Mouse (Mus musculus) MEL (cell line): Measurements from ENCODE around the gene Yif1a. TPM values are rescaled to one million over a fixed set of nuclear protein-coding genes. Genes with fewer than 3 reads are reported as not detected.
"Not testable (repeated sequence)": the region's sequence is repeated elsewhere in the genome, so short reads cannot be mapped to it uniquely, and the experiment has no call there.

Experiments
- DNase-seq: peaks from one replicate; pipeline ENCODE4 v3.0.0; 2011; ENCODE audit warnings: low read depth, low spot score
- H3K27ac ChIP-seq: 2 replicates; pipeline ENCODE4 v1.5.1; 2012; ENCODE audit warnings: low read depth, mild to moderate bottlenecking, control low read depth, low read length, moderate library complexity; ENCODE audit not compliant: control insufficient read depth
- H3K27me3 ChIP-seq, 2 experiments: fragments of 150-350 bp in 1 of 2; sonication (generic) in 1 of 2; 2 replicates each; pipeline ENCODE4 v1.6.1; 2012; ENCODE audit warnings: low read length in 2 of 2, mild to moderate bottlenecking in 2 of 2, improper control_type of control experiment in 1 of 2, moderate library complexity in 1 of 2; ENCODE audit not compliant: insufficient read depth in 2 of 2, control insufficient read depth in 1 of 2
- H3K36me3 ChIP-seq, 2 experiments: 2 replicates each; pipeline ENCODE4 v1.6.1; 2012 to 2014; ENCODE audit warnings: low read length in 2 of 2, improper control_type of control experiment in 1 of 2, inconsistent platforms in 1 of 2, mild to moderate bottlenecking in 1 of 2; ENCODE audit not compliant: insufficient read depth in 2 of 2, control insufficient read depth in 1 of 2
- H3K4me1 ChIP-seq, 2 experiments: fragments of 150-350 bp in 1 of 2; sonication (generic) in 1 of 2; 2 replicates each; pipeline ENCODE4 v1.6.1; 2012; ENCODE audit warnings: low read length in 2 of 2, improper control_type of control experiment in 1 of 2, mild to moderate bottlenecking in 1 of 2; ENCODE audit not compliant: insufficient read depth in 2 of 2, control insufficient read depth in 1 of 2
- H3K4me3 ChIP-seq, 2 experiments: fragments of 150-350 bp in 1 of 2; sonication (generic) in 1 of 2; 2 replicates each; pipeline ENCODE4 v1.5.1; 2012; ENCODE audit warnings: low read depth in 2 of 2, low read length in 2 of 2, mild to moderate bottlenecking in 2 of 2, moderate library complexity in 2 of 2, control low read depth in 1 of 2, improper control_type of control experiment in 1 of 2; ENCODE audit not compliant: control insufficient read depth in 1 of 2, insufficient read depth in 1 of 2
- H3K79me2 ChIP-seq: 2 replicates; pipeline ENCODE4 v1.6.1; 2012; ENCODE audit warnings: mild to moderate bottlenecking, low read length, moderate library complexity; ENCODE audit not compliant: control insufficient read depth, poor library complexity, insufficient read depth
- H3K9ac ChIP-seq: 2 replicates; pipeline ENCODE4 v1.6.1; 2012; ENCODE audit warnings: low read depth, mild to moderate bottlenecking, control low read depth, low read length, moderate library complexity; ENCODE audit not compliant: control insufficient read depth, poor library complexity, severe bottlenecking
- H3K9me3 ChIP-seq: fragments of 150-350 bp; sonication (generic); replicated peaks from 2 replicates; pipeline ENCODE4 v1.6.1; 2012; ENCODE audit warnings: mild to moderate bottlenecking, low read length, improper control_type of control experiment, moderate library complexity; ENCODE audit not compliant: insufficient read depth
- CTCF ChIP-seq, 3 experiments: IDR thresholded peaks in 2 of 3; conservative IDR thresholded peaks in 1 of 3; 2 replicates each; pipeline ENCODE4 v1.5.1; 2011 to 2012; ENCODE audit warnings: low read length in 3 of 3, low read depth in 2 of 3, mild to moderate bottlenecking in 2 of 3, improper control_type of control experiment in 1 of 3, inconsistent platforms in 1 of 3, mixed read lengths in 1 of 3, moderate library complexity in 1 of 3; ENCODE audit not compliant: control insufficient read depth in 1 of 3, insufficient read depth in 1 of 3, poor library complexity in 1 of 3, severe bottlenecking in 1 of 3
- GATA1 ChIP-seq: IDR thresholded peaks from 2 replicates; pipeline ENCODE4 v1.6.1; 2011; ENCODE audit warnings: low read depth, low read length, improper control_type of control experiment
- HCFC1 ChIP-seq: IDR thresholded peaks from 2 replicates; pipeline ENCODE4 v1.6.1; 2012; ENCODE audit warnings: low read depth, mild to moderate bottlenecking, inconsistent platforms, low read length, improper control_type of control experiment, moderate library complexity
- MAX ChIP-seq: IDR thresholded peaks from 2 replicates; pipeline ENCODE4 v1.6.1; 2011; ENCODE audit warnings: low read length, improper control_type of control experiment
- NELFE ChIP-seq: IDR thresholded peaks from 2 replicates; pipeline ENCODE4 v1.6.1; 2011; ENCODE audit warnings: low read depth, low read length, improper control_type of control experiment
- RAD21 ChIP-seq: IDR thresholded peaks from 2 replicates; pipeline ENCODE4 v1.6.1; 2011; ENCODE audit warnings: mild to moderate bottlenecking, low read depth, low read length, improper control_type of control experiment
- SIN3A ChIP-seq: IDR thresholded peaks from 2 replicates; pipeline ENCODE4 v1.6.1; 2012; ENCODE audit warnings: low read length, improper control_type of control experiment, inconsistent platforms
- SMC3 ChIP-seq: IDR thresholded peaks from 2 replicates; pipeline ENCODE4 v1.6.1; 2011; ENCODE audit warnings: low read depth, low read length, improper control_type of control experiment
- ZNF384 ChIP-seq: IDR thresholded peaks from 2 replicates; pipeline ENCODE4 v1.6.1; 2012; ENCODE audit warnings: low read depth, mild to moderate bottlenecking, inconsistent platforms, low read length, improper control_type of control experiment
- polyA plus RNA-seq, 2 experiments: library from polyadenylated mRNA; stranded (reverse) in 1 of 2; unstranded in 1 of 2; fragments of >175 nt in 1 of 2; fragments of >200 nt in 1 of 2; gene quantifications; 2 replicates each; pipeline versions ENCODE4 v1.2.1 to v1.2.4; 2012; ENCODE audit warnings: low replicate concordance in 2 of 2, low read depth in 1 of 2; ENCODE audit not compliant: insufficient read length in 2 of 2, insufficient read depth in 1 of 2, missing spikeins in 1 of 2
- total RNA-seq: library from RNA; depleted of rRNA; stranded (reverse); fragments of 300-350 nt; gene quantifications from 2 replicates; pipeline ENCODE4 v1.2.3, GENCODE M21; 2012

The Yif1a gene
- total and polyA plus RNA-seq, 3 experiments: 54.0 to 64.3 TPM; not detected in 1

GRCm38 (mm10) chr19:5085145-5085863, 3.0 kb upstream of the Yif1a start, which contains the start of gene Tmem151a:
TSS of gene Tmem151a (minus strand) at chr19:5085531.
- no peak for DNase-seq
- Histone ChIP-seq H3K27me3 (peaks cover 5 to 18% of the 10 kb centered on the region in 2 experiments), H3K27ac (no peak within 1 kb of the TSS), H3K9me3 (no peaks in the 10 kb centered on the region), H3K4me3 (peak within 1 kb of the TSS in 1 of 2 experiments; percentile 15; a peak in 2 of 4 replicates), H3K9ac (peak within 1 kb of the TSS; percentile 26; the same call in 1 of the 2 replicates), H3K79me2 (peaks cover 3% of the 10 kb centered on the region; the same call in 1 of the 2 replicates), H3K36me3 (no peaks in the 10 kb centered on the region; a peak in 1 of 4 replicates), H3K4me1 (peaks cover 0 to 11% of the 10 kb centered on the region in 2 experiments; a peak in 1 of 4 replicates)
- TF ChIP-seq MAX (no peak), GATA1 (no peak)

DNA sequence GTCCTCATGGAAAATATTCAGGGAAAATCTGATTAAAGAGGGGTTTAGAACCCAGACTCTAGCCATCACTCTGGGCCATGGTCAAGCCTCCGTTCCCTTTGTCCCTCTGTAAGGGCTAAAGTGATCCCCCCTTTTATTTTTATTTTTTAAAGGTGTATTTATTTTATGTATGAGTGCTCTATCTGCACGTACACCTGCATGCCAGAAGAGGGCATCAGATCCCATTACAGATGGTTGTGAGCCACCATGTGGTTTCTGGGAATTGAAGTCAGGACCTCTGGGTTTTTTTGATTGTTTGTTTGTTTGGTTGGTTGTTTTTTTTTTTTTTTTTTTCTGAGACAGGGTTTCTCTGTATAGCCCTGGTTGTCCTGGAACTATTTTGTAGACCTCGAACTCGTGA, 1.8 kb upstream of the Yif1a start:
- Histone ChIP-seq H3K27me3 (peaks cover 5 to 15% of the 10 kb centered on the region in 2 experiments), H3K4me1 (peaks cover 0 to 11% of the 10 kb centered on the region in 2 experiments; a peak in 1 of 4 replicates)
- not testable (repeated sequence) for H3K79me2 ChIP-seq, H3K27ac ChIP-seq, DNase-seq
- 0 out of 2 replicates have a peak, but pooled peaks have one; percentile 24 for TF ChIP-seq HCFC1
- peak; percentile 9 for TF ChIP-seq RAD21
- TF ChIP-seq CTCF (IDR thresholded peaks at IDR 0.05 in 2 of 3, conservative IDR thresholded peaks at IDR 0.05 in 1 of 3; ENCODE audit: control insufficient read depth in 1 of 3, insufficient read depth in 1 of 3, low read depth in 2 of 3, low read length in 3 of 3, poor library complexity in 1 of 3, severe bottlenecking in 1 of 3): peak in 2 of 3 experiments; percentile 13 to 43; a peak in 2 of 6 replicates
- TF ChIP-seq SMC3: peak; percentile 31
- TF ChIP-seq, all 39 proteins: peak for 4; not testable (repeated sequence) for 35
- H3K36me3 ChIP-seq, H3K9me3 ChIP-seq, H3K4me3 ChIP-seq, H3K9ac ChIP-seq: not testable (repeated sequence)

- Histone ChIP-seq H3K4me1 (peaks cover 0 to 18% of the 10 kb centered on the region in 2 experiments; a peak in 1 of 4 replicates), H3K27ac (no peak overlapping the region), H3K36me3 (no peaks in the 10 kb centered on the region; a peak in 1 of 4 replicates), H3K27me3 (peaks cover 5 to 13% of the 10 kb centered on the region in 2 experiments)
- TF ChIP-seq NELFE: no peak
- TF ChIP-seq SIN3A: no peak
- no peak for TF ChIP-seq MAX
- TF ChIP-seq ZNF384: no peak
- TF ChIP-seq, all 39 proteins: peak for 0
- Histone ChIP-seq H3K79me2 (peaks cover 3% of the 10 kb centered on the region; the same call in 1 of the 2 replicates), H3K4me3 (peak overlapping the region in 1 of 2 experiments; percentile 98; a peak in 2 of 4 replicates), H3K9me3 (no peaks in the 10 kb centered on the region), H3K9ac (peak overlapping the region; percentile 83)
- DNase-seq: no peak
These were observed 986 bp downstream of the Yif1a start for GRCm38 (mm10) chr19:5089324-5089723.
